Comparison of ENCODE assay signal across 8 mouse cellular contexts in genomic region chr4:127021151-127021945, GRCm38 (mm10). TPM values are rescaled to one million over a fixed set of nuclear protein-coding genes. Genes with fewer than 3 reads are reported as not detected.
DNase-seq lines count a peak whose midpoint lies in the region; ATAC-seq and TF ChIP-seq lines count a peak whose summit lies in the region.

Gene Sfpq, plus strand, starts transcription at chr4:127021324.

- H3K4me3 ChIP-seq in C2C12 (ENCODE audit: insufficient read depth, poor library complexity, severe bottlenecking) (peak within 1 kb of the TSS; percentile 91), myocyte (peak within 1 kb of the TSS; percentile 68)
- peak within 1 kb of the TSS; percentile 99 for H3K4me3 ChIP-seq in erythroblast, embryonic 14.5 days (replicated peaks)
- H3K4me3 ChIP-seq in heart, embryonic 11.5 days (ENCODE audit: low read depth, low read length) = peak within 1 kb of the TSS; percentile 99
- peak within 1 kb of the TSS; percentile 96 for H3K4me3 ChIP-seq in kidney, embryonic 16.5 days (ENCODE audit: low read length)
- peak within 1 kb of the TSS; percentile 100 for H3K4me3 ChIP-seq in liver, adult 2 months (ENCODE audit: insufficient read depth, low read depth, low read length)

- H3K79me2 ChIP-seq in C2C12 (ENCODE audit: control insufficient read depth, insufficient read depth) (peaks cover 59% of the 10 kb centered on the region), myocyte (ENCODE audit: control insufficient read depth, insufficient read depth) (peaks cover 43% of the 10 kb centered on the region)
- H3K79me2 ChIP-seq in liver, adult 2 months (ENCODE audit: control insufficient read depth, insufficient read depth, low read length) = peaks cover 25% of the 10 kb centered on the region; the same call in 1 of the 2 replicates

- WGBS in heart, embryonic 11.5 days (ENCODE audit: insufficient replicate concordance) = under 1% methylated on average over 84 of the region's 87 CpGs
- WGBS in kidney, embryonic 16.5 days = under 1% methylated on average over 49 of the region's 87 CpGs
- under 1% methylated on average over 86 of the region's 87 CpGs for WGBS in liver, adult 2 months

- peaks cover 46% of the 10 kb centered on the region for H3K79me3 ChIP-seq in C2C12 (ENCODE audit: low read depth)

- peaks cover 36% of the 10 kb centered on the region for H3K4me1 ChIP-seq in erythroblast, embryonic 14.5 days (ENCODE audit: control insufficient read depth)
- H3K4me1 ChIP-seq in heart, embryonic 11.5 days (ENCODE audit: control insufficient read depth, insufficient read depth, low read length) = peaks cover 14% of the 10 kb centered on the region; the same call in 1 of the 2 replicates
- H3K4me1 ChIP-seq in kidney, embryonic 16.5 days (ENCODE audit: insufficient read depth, low read length) = peaks cover 15% of the 10 kb centered on the region
- H3K4me1 ChIP-seq in liver, adult 2 months (ENCODE audit: control insufficient read depth, insufficient read depth, low read length) = peaks cover 13% of the 10 kb centered on the region

- ATAC-seq in heart, embryonic 11.5 days (replicated peaks; ENCODE audit: insufficient number of reproducible peaks, low FRiP score, low TSS enrichment) = peak; percentile 96
- ATAC-seq in kidney, embryonic 16.5 days (ENCODE audit: low FRiP score, low TSS enrichment) = peak; percentile 97

- DNase-seq in brain, embryonic 14.5 days (ENCODE audit: low read depth) = peak; percentile 99
- DNase-seq in liver, adult 2 months (ENCODE audit: extremely low read depth, low read depth, low spot score) = peak; percentile 97
- peak; percentile 99 for DNase-seq in splenic B cell, adult 2 months (ENCODE audit: low read depth, low spot score)

- H3K36me3 ChIP-seq in C2C12 (ENCODE audit: control insufficient read depth, insufficient read depth) (peaks cover 41% of the 10 kb centered on the region), myocyte (ENCODE audit: control insufficient read depth, insufficient read depth) (peaks cover 13% of the 10 kb centered on the region)
- H3K36me3 ChIP-seq in erythroblast, embryonic 14.5 days (ENCODE audit: control insufficient read depth) = peaks cover 42% of the 10 kb centered on the region
- peaks cover 12% of the 10 kb centered on the region for H3K36me3 ChIP-seq in heart, embryonic 11.5 days (ENCODE audit: control insufficient read depth, insufficient read depth, low read length)
- peaks cover 32% of the 10 kb centered on the region for H3K36me3 ChIP-seq in kidney, embryonic 16.5 days (ENCODE audit: insufficient read depth, low read length)
- H3K36me3 ChIP-seq in liver, adult 2 months (ENCODE audit: control insufficient read depth, insufficient read depth, low read length) = peaks cover 24% of the 10 kb centered on the region
- H3K36me3 ChIP-seq in splenic B cell, adult 2 months (ENCODE audit: control insufficient read depth, insufficient read depth, low read length, poor library complexity, severe bottlenecking) = peaks cover 18% of the 10 kb centered on the region

- H3K27ac ChIP-seq in heart, embryonic 11.5 days (ENCODE audit: low read depth, low read length) = peak within 1 kb of the TSS; percentile 91
- peak within 1 kb of the TSS; percentile 98 for H3K27ac ChIP-seq in kidney, embryonic 16.5 days (ENCODE audit: low read length)
- peak within 1 kb of the TSS; percentile 96 for H3K27ac ChIP-seq in liver, adult 2 months (replicated peaks; ENCODE audit: insufficient read depth, low read depth, low read length)

- H3K27me3 ChIP-seq in C2C12 (ENCODE audit: control insufficient read depth, insufficient read depth, insufficient read length) (no peaks in the 10 kb centered on the region), myocyte (ENCODE audit: control insufficient read depth, insufficient read depth, insufficient read length) (no peaks in the 10 kb centered on the region)
- H3K27me3 ChIP-seq in erythroblast, embryonic 14.5 days (ENCODE audit: control insufficient read depth) = no peaks in the 10 kb centered on the region
- H3K27me3 ChIP-seq in heart, embryonic 11.5 days (ENCODE audit: control insufficient read depth, insufficient read depth, low read length) = no peaks in the 10 kb centered on the region
- no peaks in the 10 kb centered on the region for H3K27me3 ChIP-seq in kidney, embryonic 16.5 days (ENCODE audit: insufficient read depth, low read length)
- H3K27me3 ChIP-seq in liver, adult 2 months (ENCODE audit: control insufficient read depth, insufficient read depth, low read length) = no peaks in the 10 kb centered on the region
- H3K27me3 ChIP-seq in splenic B cell, adult 2 months (ENCODE audit: control insufficient read depth, insufficient read depth, low read length, poor library complexity, severe bottlenecking) = no peaks in the 10 kb centered on the region

- peak; percentile 88; the same call in 1 of the 2 replicates for TF ChIP-seq POLR2A in brain, embryonic 14.5 days (IDR thresholded peaks at IDR 0.05; ENCODE audit: borderline replicate concordance, extremely low read depth, insufficient read depth, insufficient read length, poor library complexity, severe bottlenecking)
- TF ChIP-seq POLR2A in liver, adult 2 months (IDR thresholded peaks at IDR 0.05; ENCODE audit: extremely low read depth, insufficient read depth, low read length) = peak; percentile 98
- peak; percentile 100 for TF ChIP-seq POLR2A in myocyte (IDR thresholded peaks at IDR 0.05; ENCODE audit: insufficient read length, low read depth)

- H3ac ChIP-seq in C2C12 (ENCODE audit: control insufficient read depth, insufficient read length, low read depth) (peak within 1 kb of the TSS; percentile 81), myocyte (ENCODE audit: control insufficient read depth, insufficient read length) (peak within 1 kb of the TSS; percentile 95)

- H3K9me3 ChIP-seq in erythroblast, embryonic 14.5 days (ENCODE audit: control insufficient read depth, low read length) = no peaks in the 10 kb centered on the region
- no peaks in the 10 kb centered on the region for H3K9me3 ChIP-seq in heart, embryonic 11.5 days (replicated peaks; ENCODE audit: control insufficient read depth, low read length)
- H3K9me3 ChIP-seq in kidney, embryonic 16.5 days (ENCODE audit: low read length) = no peaks in the 10 kb centered on the region

- H3K9ac ChIP-seq in heart, embryonic 11.5 days (ENCODE audit: low read depth, low read length) = peak within 1 kb of the TSS; percentile 99
- peak within 1 kb of the TSS; percentile 100 for H3K9ac ChIP-seq in kidney, embryonic 16.5 days (replicated peaks; ENCODE audit: low read length)
- H3K9ac ChIP-seq in liver, adult 2 months (ENCODE audit: low read depth, low read length) = peak within 1 kb of the TSS; percentile 100

- peak within 1 kb of the TSS; percentile 83 for H3K4me2 ChIP-seq in heart, embryonic 11.5 days
- peak within 1 kb of the TSS; percentile 61 for H3K4me2 ChIP-seq in kidney, embryonic 16.5 days (replicated peaks; ENCODE audit: low read depth, low read length)
- peak within 1 kb of the TSS; percentile 88 for H3K4me2 ChIP-seq in myocyte (ENCODE audit: low read depth)

- no peak for TF ChIP-seq CTCF in C2C12 (IDR thresholded peaks at IDR 0.05; ENCODE audit: control insufficient read depth, insufficient read depth, insufficient read length)
- no peak for TF ChIP-seq CTCF in brain, embryonic 14.5 days (IDR thresholded peaks at IDR 0.05; ENCODE audit: borderline replicate concordance, extremely low read depth, insufficient read depth, insufficient read length)
- TF ChIP-seq CTCF in liver, adult 2 months (IDR thresholded peaks at IDR 0.05; ENCODE audit: low read depth, low read length) = no peak

TF ChIP-seq in C2C12, 6 proteins besides CTCF, POLR2A, EP300 and RAD21:
- peak; percentile 86 for TF ChIP-seq MAX (IDR thresholded peaks at IDR 0.05)
- TF ChIP-seq MYOD1 (IDR thresholded peaks at IDR 0.05; ENCODE audit: control insufficient read depth, insufficient read length, low read depth) = no peak
TF ChIP-seq in C2C12: peak in this region for 1.

TF ChIP-seq in myocyte, 11 proteins besides CTCF, POLR2A, EP300 and RAD21:
- TF ChIP-seq MYOG (IDR thresholded peaks at IDR 0.05; ENCODE audit: control insufficient read depth in 1 of 3, insufficient read depth in 1 of 3, insufficient read length in 2 of 3, low read depth in 2 of 3) = no peak
- TF ChIP-seq TCF3 (IDR thresholded peaks at IDR 0.05; ENCODE audit: insufficient read length, low read depth) = peak; percentile 18
- peak in 1 of 3 experiments; percentile 10 for TF ChIP-seq MYOD1 (IDR thresholded peaks at IDR 0.05; ENCODE audit: control insufficient read depth in 1 of 3, insufficient read length in 2 of 3, low read depth in 2 of 3)
- TF ChIP-seq TCF12 (IDR thresholded peaks at IDR 0.05; ENCODE audit: insufficient read depth, poor library complexity, severe bottlenecking) = no peak
- TF ChIP-seq USF1 (IDR thresholded peaks at IDR 0.05; ENCODE audit: low read depth) = no peak
- no peak for TF ChIP-seq MAX (IDR thresholded peaks at IDR 0.05; ENCODE audit: low read depth)
- TF ChIP-seq SRF (IDR thresholded peaks at IDR 0.05; ENCODE audit: control insufficient read depth, insufficient read length, low read depth) = peak; percentile 51
- TF ChIP-seq REST (IDR thresholded peaks at IDR 0.05; ENCODE audit: insufficient read depth, insufficient read length) = peak; percentile 53
- no peak for TF ChIP-seq CEBPB (IDR thresholded peaks at IDR 0.05; ENCODE audit: insufficient read depth, poor library complexity, severe bottlenecking)
- TF ChIP-seq POLR2AphosphoS2 (IDR thresholded peaks at IDR 0.05; ENCODE audit: insufficient read length, low read depth) = peak; percentile 100
- peak; percentile 26 for TF ChIP-seq E2F4 (IDR thresholded peaks at IDR 0.05; ENCODE audit: insufficient read depth)

RNA-seq across cellular contexts. Expression of gene Sfpq, which starts in this region (rescaled TPM):
- 147 TPM for polyA plus RNA-seq in C2C12 (2012; fragmentation: generic; extraction: Trizol)
- 170 and 307 TPM in 2 replicates for polyA plus RNA-seq in brain, embryonic 14.5 days (2012; rRNA removed)
- 18.9 and 22.2 TPM in 2 replicates for polyA plus RNA-seq in erythroblast, embryonic 14.5 days (2012)
- 58.6 and 78.9 TPM in 2 replicates for polyA plus RNA-seq in heart, embryonic 11.5 days (2014; fragmentation: Nextera tagmentation; extraction: Ambion mirVana)
- 60.9 and 73.5 TPM in 2 replicates for polyA plus RNA-seq in kidney, embryonic 16.5 days (2015; fragmentation: Nextera tagmentation; extraction: Ambion mirVana)
- 49.3 and 50.9 TPM in 2 replicates for total RNA-seq in liver, adult 2 months (2014; rRNA removed)
- polyA plus RNA-seq in liver, adult 2 months (2012; rRNA removed) = 11.1 and 12.6 TPM in 2 replicates
- 87.5 TPM for polyA plus RNA-seq in myocyte (2012; fragmentation: generic; extraction: Trizol)

Comparison
In these comparisons a context has a peak if more than half of its experiments do, and no peak if none do; other contexts are left out.
1. Peak in every context shown above with its lines: DNase-seq, ATAC-seq, H3K4me3 ChIP-seq and H3K27ac ChIP-seq.